Mouse (Mus musculus) WW6 (cell line): ENCODE measurements around the gene Il2rb.

Source experiments
- DNase-seq: peaks from one replicate; pipeline ENCODE4 v3.0.0-alpha.2; 2013; ENCODE audit warnings: low read depth, low spot score

The Il2rb gene

GRCm38 (mm10) chr15:78447746-78448535 lies 47.1 kb downstream of the Il2rb start:
- DNase-seq = no peak

- DNase-seq = no peak
These were observed 48.0 kb downstream of the Il2rb start for GRCm38 (mm10) chr15:78447121-78447520.

GRCm38 (mm10) chr15:78443857-78444256 lies 51.2 kb downstream of the Il2rb start:
- no peak for DNase-seq

GRCm38 (mm10) chr15:78442231-78442630 lies 52.8 kb downstream of the Il2rb start:
- DNase-seq = no peak

GRCm38 (mm10) chr15:78438973-78439372 lies 56.1 kb downstream of the Il2rb start:
- DNase-seq = no peak

GRCm38 (mm10) chr15:78438505-78438904 lies 56.6 kb downstream of the Il2rb start:
- no peak for DNase-seq

- DNase-seq = no peak
These were observed 57.1 kb downstream of the Il2rb start for GRCm38 (mm10) chr15:78438018-78438394.

- DNase-seq = no peak
These were observed 57.6 kb downstream of the Il2rb start for GRCm38 (mm10) chr15:78437237-78438017.

GRCm38 (mm10) chr15:78436380-78437192 lies 58.5 kb downstream of the Il2rb start:
- no peak for DNase-seq

GRCm38 (mm10) chr15:78435681-78436080 lies 59.4 kb downstream of the Il2rb start:
- no peak for DNase-seq

GRCm38 (mm10) chr15:78434896-78435520 lies 60.1 kb downstream of the Il2rb start:
- DNase-seq = no peak

GRCm38 (mm10) chr15:78431541-78432121 lies 63.4 kb downstream of the Il2rb start:
- no peak for DNase-seq

GRCm38 (mm10) chr15:78430874-78431273 lies 64.2 kb downstream of the Il2rb start:
- no peak for DNase-seq

- DNase-seq = no peak
These were observed 65.0 kb downstream of the Il2rb start for GRCm38 (mm10) chr15:78429871-78430622.
